Mouse (Mus musculus): ENCODE results near the gene St3gal3. TPM values are rescaled to one million over a fixed set of nuclear protein-coding genes. Genes with fewer than 3 reads are reported as not detected.

The St3gal3 gene
- polyA plus RNA-seq, 1 experiment = 19.7 TPM

DNA sequence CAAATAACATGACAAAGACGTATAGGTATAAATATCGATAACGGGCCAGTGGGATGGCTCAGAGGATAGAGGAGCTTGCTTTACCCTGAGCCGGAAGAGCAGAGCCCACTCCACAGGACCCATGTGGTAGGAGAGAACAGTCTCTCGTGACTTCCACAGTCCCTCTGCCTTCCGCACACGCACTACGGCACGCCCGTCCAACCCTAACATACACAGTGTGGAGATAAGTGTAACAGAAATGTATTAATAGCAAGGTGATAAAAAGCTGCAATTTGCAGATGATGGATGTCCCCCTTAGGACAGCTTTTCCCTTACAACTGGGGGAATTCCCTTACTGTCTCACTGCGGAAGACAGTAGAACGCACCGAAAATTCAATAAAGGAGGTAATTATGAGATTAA is 25.1 kb downstream of the St3gal3 start:
- no peak for TF ChIP-seq GATA1 (IDR thresholded peaks at IDR 0.05; ENCODE audit: low read length)

DNA sequence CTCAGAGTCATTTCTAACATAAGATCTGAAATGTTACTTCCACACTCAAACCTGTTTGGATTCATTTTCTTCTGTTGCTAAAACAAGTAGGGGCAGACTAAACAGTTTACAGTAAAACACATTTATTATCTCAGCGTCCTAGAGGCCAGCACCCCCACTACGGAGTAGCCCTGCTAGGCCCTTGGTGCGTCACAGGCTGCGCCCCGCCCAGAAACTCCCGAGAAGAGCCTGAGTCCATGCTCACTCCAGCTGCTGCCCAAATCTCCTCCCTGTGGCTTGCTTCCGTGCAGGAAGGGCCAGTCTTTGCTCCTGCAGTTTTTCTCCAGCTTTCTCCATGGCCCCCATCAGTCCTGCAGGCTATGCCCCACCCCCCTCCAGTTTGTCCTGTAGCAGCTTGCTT is 25.9 kb downstream of the St3gal3 start:
- no peak for TF ChIP-seq GATA1 (IDR thresholded peaks at IDR 0.05; ENCODE audit: low read length)

GRCm38 (mm10) chr4:118105256-118106053 is 29.3 kb downstream of the St3gal3 start:
- no peak for TF ChIP-seq GATA1 (IDR thresholded peaks at IDR 0.05; ENCODE audit: low read length)

DNA sequence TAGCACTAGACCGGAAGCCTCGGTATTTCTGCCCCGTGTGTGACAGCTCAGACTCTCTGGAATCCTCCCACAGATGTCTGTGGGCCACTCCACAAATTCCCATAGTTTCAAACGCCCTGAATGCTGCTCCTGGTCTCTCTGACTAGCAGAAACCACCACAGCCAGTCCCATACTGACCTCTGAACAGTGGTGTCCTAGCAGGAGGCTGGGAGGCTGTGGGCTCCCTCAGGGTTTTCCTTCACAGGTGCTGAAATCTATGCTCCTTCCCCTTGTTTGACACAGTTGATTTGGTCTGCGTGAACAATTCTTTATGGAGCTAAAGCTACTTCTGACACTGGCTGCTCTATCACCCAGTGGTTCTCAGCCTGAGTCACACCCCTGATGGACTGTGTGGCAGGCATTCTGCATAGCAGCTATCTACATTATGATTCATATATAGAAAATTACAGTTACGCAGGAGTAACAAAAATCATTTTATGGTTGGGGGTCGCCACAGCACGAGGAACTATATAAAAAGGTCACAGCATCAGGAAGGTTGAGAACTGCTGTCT is 31.4 kb downstream of the St3gal3 start:
- TF ChIP-seq GATA1 (IDR thresholded peaks at IDR 0.05; ENCODE audit: low read length) = no peak

DNA sequence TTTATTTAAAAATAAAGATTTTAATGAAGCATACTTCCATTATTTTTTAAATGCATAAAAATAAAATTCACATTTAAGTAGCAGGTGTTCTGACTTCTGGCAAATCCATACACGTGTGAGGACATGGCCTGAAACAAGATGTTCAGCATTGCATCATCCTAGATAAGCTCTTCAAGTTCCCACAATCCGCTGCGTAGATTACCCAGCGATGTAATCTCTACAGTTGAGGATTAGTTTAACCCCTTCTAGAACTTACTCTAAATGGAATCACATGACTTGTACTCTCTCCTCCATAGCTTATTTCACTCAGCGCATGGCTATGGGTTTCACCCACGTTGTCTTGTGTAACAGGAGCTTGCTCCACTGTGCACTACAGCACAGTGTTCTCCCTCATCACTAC is 33.2 kb downstream of the St3gal3 start:
- no peak for TF ChIP-seq GATA1 (IDR thresholded peaks at IDR 0.05; ENCODE audit: low read length)

GRCm38 (mm10) chr4:118099637-118100364 is 34.9 kb downstream of the St3gal3 start:
- TF ChIP-seq GATA1 (IDR thresholded peaks at IDR 0.05; ENCODE audit: low read length) = no peak

DNA sequence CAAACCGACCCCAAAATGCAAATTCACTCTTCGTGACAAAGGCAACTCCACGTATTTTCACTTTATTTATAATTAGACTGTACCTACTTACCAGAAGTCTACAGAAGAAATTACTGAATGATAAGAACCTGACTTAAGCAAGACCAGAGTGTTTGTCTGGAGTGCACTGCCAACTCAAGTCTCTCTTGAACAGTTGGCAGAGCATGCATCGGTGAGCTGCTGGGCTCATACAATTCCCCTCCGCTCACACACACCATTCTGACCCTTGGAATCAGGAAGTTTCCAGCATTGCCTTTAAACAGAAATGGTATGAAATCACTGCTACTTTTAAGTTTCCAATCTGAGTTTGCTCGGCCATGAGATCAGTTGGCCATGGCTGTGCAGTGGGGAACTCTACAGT is 36.1 kb downstream of the St3gal3 start:
- no peak for TF ChIP-seq GATA1 (IDR thresholded peaks at IDR 0.05; ENCODE audit: low read length)

DNA sequence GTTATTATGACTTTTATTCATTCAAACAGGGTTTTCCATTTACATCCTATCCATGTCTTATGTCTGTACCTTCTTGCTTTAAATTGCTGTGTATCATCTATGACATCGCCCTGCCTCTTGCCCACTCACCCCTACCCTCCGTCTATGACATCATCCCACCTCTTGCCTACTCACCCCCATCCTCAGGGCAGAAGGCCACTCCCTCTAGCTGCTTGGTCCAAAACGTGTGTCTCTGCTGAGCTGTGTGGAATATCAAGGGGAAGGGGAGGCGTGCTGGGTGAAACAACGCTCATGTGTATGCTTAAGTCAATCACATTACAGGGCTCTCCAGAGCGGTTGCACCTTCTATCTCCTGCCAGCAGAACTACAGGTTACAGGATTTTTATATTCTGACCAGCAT is 38.6 kb downstream of the St3gal3 start:
- no peak for TF ChIP-seq GATA1 (IDR thresholded peaks at IDR 0.05; ENCODE audit: low read length)

DNA sequence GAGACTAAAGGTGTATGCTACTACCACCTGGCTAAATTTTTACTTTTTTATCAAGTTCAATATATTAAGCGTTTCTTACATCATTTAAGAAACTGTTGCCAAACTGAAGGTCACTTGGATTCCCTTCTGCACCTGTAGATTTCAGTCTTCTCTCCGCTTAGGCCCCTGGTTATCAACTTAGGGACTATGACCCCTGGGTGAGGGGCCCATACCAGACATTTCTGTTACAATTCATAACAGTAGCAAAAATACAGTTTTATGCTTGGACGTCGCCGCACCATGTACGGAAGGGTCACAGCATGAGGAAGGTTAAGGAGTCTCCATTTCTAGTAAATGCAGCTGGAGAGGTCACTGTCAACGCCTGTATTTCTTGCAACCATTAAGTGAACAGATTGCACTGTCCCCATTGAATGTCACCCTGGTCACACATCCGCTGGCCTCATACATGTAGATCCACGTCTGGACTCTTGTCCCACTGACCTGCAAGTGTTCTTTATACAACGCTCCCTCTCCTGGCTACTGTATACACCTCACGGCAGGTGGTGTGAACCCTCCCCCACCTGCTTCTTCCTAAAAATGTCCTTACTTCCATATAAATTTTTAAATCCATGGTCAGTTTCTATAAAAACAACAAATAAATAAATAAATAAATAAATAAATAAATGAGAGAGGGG is 41.8 kb downstream of the St3gal3 start:
- TF ChIP-seq GATA1 (IDR thresholded peaks at IDR 0.05; ENCODE audit: low read length) = no peak

GRCm38 (mm10) chr4:118090449-118090848 is 44.3 kb downstream of the St3gal3 start:
- TF ChIP-seq GATA1 (IDR thresholded peaks at IDR 0.05; ENCODE audit: low read length) = no peak

DNA sequence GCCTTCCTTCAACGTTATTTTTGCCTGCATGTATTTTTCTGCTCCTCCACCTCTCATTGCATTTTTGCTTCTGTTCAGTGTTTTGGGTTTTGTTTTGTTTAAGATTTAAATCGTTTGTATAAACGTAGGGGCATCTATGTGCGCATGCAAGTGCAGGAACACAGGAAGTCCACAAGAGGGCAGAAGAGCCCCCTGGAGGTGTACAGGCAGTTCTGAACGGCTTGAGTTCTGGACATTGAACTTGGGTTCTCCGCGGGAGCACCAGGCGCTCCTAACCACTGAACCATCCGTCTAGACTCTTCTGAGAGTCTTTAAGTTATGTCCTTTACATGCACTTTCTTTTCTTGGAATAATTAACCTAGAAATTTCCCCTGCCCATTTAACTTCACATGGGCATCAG is 44.8 kb downstream of the St3gal3 start:
- TF ChIP-seq GATA1 (IDR thresholded peaks at IDR 0.05; ENCODE audit: low read length) = no peak

GRCm38 (mm10) chr4:118088771-118089170 is 45.9 kb downstream of the St3gal3 start:
- TF ChIP-seq GATA1 (IDR thresholded peaks at IDR 0.05; ENCODE audit: low read length) = no peak

GRCm38 (mm10) chr4:118085025-118085424 is 49.7 kb downstream of the St3gal3 start:
- TF ChIP-seq GATA1 (IDR thresholded peaks at IDR 0.05; ENCODE audit: low read length) = no peak

GRCm38 (mm10) chr4:118083217-118083951 is 51.3 kb downstream of the St3gal3 start:
- no peak for TF ChIP-seq GATA1 (IDR thresholded peaks at IDR 0.05; ENCODE audit: low read length)

DNA sequence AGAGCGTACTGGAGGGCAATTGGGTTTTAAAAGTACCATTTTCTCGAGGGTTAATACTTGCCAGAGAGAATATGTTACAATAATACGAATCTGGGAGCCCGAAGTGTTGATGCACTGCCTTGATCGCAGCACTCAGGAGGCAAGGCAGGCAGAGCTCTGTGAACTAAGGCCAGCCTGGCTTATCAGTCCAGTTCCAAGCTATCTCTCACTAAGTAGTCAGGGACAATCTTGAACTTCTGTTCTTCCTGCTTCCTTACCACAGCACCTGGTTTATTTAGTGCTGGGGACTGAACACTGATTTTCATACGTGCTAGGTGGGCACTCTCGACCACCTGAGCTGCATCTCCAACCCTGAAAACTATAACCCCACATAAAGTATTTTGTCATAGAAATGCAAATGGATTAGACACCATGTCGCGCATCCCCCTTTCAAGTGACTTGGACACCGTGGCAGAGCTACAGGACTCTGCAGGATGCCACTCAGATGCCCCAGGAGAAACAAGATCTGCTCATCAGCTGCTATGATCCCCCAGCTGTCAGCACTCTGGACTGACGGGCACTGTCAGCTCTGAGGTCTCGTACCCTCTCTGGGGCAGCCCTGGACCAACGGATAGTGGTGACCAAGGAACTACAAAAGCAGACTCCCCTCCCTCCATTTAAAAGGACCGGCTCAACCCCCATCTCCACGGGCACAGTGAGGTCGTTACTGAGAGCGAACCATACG is 52.9 kb downstream of the St3gal3 start:
- TF ChIP-seq GATA1 (IDR thresholded peaks at IDR 0.05; ENCODE audit: low read length) = no peak
